Mouse (Mus musculus) kidney, adult 18-20 months (tissue): ENCODE data around the gene Ccdc173.

Source experiments
- DNase-seq: peaks from one replicate; pipeline ENCODE4 v3.0.0; 2021

Gene Ccdc173

DNA sequence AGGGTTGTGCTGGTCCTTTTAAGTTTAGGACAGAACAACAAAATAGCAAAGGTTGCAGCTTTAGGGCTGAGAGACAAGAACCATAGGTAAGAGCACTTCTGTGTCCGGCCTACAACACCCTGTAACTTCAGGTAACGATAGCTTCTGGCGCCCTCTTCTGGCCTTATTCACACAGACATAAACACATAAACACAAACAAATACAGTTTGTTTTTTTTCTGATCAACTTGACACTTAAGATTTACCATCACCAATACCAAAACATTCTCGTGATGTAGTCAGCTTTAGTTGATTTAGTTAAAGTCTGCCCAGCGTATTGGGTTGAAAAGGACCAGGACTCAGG lies 10.6 kb downstream of the Ccdc173 start:
- DNase-seq: peak; percentile 36

DNA sequence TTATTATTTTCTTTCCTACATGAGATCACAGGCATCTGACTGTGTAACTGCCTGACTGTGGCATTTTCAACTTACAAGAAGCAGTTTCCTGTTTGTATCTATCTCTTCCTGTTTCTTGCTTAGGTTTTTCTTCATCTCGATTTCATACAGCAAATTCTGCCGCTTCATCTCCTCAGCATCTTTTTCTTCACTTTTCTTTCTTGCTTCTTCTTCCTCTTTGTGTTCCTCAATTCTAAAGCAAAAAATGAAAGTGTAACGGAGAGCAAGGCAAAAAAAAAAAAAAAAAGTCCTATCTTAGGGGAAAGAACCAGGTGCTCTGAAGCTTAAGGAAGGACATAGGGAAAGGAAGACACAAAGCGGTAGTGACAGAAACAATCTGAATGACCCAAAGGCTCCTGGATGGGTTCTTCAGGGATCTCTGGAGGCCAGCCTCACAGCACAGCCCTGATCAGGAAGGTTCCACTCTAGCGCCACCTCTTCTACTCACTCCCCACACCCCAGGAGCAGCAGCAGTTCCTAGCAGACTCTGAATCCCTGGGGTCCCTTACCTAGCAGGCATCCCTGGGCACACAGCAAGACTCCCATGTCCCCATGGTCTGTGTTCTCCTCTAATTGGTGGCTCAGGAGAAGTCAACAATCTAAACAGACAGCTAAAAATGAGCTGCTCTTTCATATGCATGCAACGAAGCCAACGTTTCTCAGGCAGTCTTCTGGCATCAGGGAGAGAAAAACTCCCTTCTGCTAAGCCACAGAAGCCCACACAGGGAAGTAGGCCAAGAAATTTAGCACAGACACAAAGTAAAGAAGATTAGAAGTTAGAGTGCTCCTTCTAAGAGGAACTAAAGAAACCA lies 11.2 kb downstream of the Ccdc173 start:
- no peak for DNase-seq

DNA sequence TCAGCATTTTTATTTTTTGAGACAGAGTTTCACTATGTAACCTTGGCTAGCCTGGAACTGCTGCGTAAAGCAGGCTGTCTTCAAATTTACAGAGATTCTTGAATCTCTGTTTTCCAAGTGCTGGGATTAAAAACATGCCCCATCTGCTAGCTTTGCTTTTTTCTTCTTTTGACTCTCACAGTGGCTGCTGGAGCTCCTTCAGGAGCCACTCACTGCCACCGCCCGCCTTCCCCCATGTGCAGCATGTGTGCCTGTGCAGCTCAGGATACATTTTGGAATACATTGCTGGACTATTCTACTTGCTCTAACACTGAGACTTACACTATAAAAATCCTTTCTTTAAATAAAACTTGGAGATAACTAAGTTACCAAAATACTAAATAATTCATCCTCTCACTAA lies 16.0 kb downstream of the Ccdc173 start:
- DNase-seq: no peak

DNA sequence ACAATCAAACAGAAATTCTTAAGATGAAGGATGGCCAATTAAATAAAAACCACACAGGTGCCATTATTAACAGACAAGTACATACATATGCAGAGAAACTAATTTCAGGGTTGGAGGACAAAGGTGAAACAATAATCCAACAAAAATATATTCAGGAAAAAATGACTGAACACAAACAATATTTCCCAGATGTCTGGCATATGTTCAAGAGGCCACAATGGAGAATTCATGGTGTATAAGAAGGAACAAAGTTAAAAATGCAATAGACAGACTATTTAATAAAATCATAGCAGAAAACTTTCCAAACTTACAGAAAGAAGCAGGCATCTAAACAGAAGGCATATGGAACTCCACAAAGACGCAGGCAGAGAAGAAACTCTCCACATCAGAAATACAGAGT lies 24.7 kb downstream of the Ccdc173 start:
- DNase-seq: no peak

DNA sequence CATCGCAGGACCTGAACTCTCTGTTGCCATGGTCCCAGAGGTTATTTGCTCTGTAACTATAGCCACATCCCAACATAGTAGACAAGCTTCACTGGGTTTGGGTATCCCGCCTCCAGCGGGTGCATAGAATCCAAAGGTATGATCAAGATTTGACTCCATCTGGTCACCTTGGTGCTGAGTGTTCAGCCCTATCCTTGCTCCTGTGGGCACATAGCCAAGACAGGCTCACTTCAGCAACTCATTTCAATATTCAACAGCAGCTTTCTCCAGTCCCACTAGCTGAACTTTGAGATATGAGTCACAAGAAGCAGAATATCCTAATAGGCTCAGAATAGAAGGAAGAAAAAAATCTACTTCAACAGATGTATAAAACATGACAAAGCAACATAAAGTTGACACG lies 26.0 kb downstream of the Ccdc173 start:
- peak; percentile 5 for DNase-seq

DNA sequence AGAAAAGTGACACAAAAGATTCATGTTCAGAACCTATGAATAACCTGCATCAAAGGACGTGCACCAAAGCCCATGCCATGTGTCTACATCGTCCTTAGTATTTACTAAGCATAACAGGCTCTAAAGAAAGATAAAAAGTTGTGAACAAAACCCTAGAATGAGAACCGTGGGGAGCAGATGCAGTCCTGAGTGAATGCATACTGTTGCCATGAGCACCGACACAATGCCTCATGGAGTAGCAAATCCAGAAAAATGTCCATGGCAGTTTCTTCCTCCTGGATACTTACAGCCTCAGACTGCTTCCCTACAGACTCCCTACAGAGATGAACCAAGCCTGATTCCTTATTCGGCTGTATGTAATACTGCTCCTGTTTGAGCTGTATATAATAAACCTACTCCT lies 28.4 kb downstream of the Ccdc173 start:
- DNase-seq: no peak

DNA sequence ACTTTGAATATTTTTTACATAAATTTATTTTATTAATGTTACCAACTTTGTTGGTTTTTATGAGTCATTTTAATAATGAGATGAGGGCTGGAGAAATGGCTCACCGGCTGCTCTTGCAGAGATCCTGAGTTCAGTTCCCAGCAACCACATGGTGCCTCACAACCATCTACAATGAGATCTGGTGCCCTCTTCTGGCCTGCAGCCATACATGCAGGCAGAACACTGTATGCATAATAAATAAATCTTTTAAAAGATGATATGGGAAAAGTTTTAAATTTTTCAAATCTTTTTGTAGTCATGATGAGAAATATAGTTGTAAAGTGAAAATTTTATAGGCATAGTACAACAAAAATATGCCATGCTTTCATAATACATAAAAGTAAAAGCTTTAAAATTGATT lies 44.3 kb downstream of the Ccdc173 start:
- no peak for DNase-seq

DNA sequence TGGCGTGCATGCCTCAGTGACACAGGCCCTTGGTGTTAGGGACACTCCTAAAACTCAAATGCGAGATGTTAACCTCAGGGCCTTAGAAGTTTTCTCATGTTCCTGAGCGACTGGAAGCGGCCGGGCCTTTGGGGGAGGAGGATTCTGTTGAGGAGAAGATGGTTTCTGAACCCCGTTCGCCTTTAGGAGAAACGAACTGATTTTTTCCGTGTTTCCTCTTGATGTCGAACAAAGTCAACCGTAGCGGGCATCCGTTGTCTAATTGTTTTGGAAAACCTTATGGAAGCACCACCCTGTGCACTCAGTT lies 65.9 kb downstream of the Ccdc173 start:
- DNase-seq: no peak

DNA sequence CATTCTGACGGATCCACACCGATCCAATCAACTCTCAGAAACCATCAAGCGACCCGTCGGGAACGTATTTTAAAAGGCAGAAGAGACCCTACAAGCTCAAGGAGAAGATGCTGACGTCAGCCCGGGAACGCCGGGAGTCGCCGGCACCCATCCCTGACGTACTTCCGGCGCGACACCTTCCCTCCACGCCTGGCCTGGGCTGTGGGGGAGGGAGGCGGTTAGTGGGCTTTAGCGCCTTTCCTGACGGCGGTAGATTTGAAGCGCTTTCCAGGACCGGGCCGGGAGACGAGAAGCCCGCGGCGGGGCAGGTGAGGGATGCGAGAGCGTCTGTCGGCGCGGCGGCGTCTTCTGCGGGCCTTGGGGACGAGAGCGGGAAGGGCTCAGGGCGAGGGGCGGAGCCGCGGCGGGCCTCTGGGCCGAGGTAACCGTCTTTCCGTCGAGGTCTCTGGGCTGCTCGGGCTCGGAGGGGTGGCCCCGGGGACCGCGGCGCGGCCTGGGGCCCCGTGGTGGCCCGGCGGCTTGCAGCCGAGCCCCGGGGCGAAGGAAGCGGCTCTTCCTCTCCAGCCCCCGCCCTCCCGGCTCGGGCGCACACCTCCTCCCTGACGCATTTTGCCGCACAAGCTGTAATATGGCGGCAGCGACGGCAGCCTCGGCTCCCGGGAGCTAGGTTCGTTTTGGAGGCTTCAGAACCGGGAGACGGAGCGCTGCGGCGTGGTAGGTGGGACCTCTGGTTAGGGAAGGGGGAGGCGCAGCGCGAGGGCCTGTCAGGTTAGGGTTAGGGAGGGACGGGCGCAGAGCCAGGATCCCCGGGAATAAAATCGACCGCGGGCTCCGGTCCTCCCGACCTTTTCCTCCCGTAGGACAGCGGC lies 66.5 kb downstream of the Ccdc173 start:
- peak; percentile 95 for DNase-seq

DNA sequence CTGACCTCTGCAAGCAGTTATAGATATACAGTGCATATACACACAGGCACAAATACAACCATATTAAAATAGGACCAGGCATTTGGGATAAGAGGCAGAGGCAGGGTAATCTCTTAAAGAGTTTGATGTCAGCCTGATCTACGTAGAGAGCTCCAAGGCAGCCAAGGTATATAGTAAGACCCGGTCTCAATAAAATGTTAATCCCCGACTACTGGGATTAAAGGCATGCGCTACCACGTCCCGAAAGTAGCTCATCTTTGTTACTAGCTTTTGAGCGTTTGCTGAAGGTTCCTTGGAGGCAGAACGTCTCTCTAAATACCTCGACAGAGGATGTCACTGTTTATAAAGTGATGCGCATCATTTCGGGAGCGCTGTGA lies 67.1 kb downstream of the Ccdc173 start, which contains the start of gene Ppig:
Ppig (plus strand) TSS at position 273 of the 377 bp plus-strand sequence.
- no peak for DNase-seq

DNA sequence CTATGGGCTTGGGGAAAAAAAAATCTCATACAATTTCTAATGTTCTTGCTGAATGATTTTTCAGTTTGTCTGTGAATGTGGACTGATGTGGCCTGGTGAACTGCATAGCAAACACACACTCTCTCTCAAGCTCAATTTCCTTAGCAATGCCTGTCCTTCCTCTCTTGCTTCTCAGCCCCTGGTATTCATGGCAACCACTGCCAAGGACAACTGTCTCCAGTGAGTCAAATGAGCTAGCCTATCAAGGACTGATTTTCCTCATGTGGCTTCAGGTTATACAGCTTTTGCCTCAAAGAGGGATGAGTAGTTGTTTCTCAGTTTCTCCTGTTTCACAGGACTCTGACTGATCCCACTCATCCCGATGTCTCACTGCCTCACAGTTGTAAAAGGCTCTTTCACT lies 70.3 kb downstream of the Ccdc173 start:
- no peak for DNase-seq

DNA sequence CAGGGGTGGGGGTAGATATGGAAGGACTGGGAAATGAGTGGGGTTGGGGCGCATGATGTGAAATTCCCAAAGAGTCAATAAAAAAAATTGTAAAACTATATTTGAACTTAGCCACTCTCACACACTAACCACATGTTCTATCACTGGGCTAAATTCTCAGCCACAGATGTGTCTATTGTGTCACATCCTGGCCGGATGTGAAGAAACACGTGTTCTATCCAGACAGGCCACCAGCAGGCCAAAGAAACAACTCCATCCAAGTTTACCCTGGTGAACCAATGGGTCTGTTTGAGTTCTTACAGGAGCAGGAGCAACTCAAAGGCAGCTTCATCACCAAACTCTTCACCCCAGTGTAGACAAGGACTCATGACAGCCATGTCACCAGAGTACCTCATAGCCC lies 72.9 kb downstream of the Ccdc173 start:
- DNase-seq: no peak

DNA sequence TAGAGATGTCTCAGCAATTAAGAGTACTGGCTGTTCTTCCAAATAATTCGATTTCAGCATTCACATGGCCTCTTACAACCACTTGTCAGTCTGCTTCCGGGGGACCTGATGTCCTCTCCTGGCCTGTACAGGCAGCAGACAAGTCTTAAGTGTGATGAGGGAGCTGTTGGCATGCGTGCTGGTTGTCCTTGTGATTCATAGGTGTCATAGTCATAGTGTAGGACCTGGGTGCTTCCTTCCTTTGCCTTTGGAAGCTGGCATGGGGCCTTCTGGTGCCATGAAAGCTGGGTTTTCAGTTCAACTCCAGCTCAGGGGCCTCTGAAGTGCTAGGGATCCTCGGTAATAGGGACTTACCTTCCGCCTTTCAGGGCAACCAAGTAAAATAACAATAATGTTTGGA lies 75.2 kb downstream of the Ccdc173 start:
- DNase-seq: no peak

DNA sequence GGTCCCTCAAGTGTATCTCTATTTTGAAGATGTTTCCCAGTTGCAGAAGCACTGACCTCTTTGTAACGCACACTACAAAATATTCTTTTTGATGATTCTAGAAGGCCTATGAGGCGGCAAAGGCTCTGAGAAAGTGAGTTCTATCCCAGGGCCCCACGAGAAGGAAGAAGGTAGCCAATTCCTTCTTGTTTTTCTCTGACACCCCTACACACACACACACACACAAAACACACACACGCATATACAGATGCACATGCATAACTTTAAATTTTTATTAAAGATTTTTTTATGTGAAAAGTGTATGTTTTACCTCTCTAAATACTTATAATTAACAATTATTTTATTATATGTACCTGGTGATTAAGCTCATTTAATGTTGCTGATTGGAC lies 75.8 kb downstream of the Ccdc173 start:
- no peak for DNase-seq

DNA sequence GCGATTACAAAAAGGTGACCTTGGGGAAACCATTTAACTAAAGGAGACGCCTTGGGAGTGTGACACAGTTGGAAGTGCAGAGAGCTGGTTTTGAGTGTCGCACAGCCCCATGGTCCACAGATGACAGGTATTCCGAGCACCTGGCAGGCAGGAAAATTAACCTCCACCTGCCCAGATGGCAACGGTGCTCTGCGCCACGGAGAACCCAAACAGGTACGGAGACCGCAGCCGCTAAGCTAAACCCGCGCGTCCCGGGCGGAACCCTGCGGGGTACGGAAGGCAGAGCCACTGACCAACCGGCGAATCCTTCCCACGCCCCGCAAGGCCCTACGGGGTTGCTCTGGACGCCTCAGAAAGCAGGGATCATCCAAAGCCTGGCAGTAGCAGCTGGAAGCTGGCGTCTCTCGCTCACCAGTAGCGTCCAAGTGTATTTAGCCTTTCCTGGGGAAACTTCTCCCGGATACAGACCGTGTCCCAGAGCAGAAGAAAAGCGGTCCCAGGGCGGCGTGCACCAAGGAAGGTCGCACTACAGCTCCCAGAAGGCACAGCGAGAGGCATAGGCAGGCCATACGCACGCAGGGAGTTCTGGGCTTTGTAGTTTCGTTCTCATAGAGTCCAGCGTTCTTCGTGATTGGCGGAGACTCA lies 76.3 kb downstream of the Ccdc173 start, which contains the start of gene Fastkd1:
Fastkd1 (minus strand) TSS at position 536 of the 645 bp plus-strand sequence.
- peak; percentile 90 for DNase-seq

DNA sequence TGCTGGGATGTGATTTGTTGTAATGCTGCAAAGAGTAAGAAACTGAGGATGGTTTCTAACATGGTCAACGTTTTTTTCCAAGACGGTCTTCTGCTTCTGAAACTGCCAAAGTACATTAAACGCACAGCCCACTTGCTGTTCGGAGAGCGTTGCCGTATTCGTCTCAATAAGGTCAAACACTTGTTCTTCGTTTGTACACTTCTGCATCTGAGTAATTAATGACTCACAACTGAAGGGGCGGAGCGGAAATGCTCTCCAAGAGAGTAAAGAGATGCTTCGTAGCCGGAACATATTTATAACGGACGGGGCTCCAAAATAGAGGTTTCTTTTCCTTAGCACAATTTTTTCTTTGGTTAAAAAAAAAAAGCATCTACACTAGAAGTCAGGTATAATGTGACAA lies 77.2 kb downstream of the Ccdc173 start:
- peak; percentile 12 for DNase-seq
